Mouse (Mus musculus): ENCODE data around the gene 9230112D13Rik.

9230112D13Rik gene

DNA sequence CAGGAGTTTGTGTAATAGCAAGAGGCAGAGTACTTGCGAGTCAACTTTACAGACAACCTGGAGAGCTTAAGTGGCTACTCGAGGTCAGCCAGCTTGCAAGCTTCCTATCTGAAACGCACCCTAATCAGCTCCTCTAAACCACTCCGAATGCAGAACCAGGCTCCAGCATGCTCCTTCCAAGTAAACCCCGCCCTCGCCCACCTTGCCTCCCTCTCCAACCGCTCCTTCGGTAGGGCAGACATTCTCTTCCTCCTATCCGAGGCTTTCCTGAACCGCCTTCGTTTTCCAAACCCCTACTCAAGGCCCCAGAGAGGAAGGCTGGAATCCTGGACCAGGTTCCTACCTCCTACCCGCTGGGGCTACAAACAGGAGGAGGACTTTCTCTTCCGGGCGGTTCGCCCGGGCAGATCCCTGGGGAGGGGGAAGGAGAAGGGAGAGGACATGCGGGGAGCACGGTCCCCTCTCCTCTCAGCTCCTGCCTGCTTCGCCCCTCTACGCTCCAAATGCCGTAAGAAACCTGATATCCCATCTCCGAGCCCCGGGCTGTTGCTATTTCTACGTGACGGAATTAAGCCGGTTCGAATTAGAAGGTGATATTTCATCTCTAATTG, 25.9 kb upstream of the 9230112D13Rik start:
- in situ Hi-C loops (cut with MboI; ENCODE audit: low pct_unique_long_range_greater_than_20kb in 1 of 2, low sequenced_read_pairs in 2 of 2, unreplicated experiment in 1 of 2), result loop anchor here in 1 of 2 experiments (5.0 kb wide), 1 partner anchor 46 kb away; the partner anchor contains the start of gene Bmpr1a

DNA sequence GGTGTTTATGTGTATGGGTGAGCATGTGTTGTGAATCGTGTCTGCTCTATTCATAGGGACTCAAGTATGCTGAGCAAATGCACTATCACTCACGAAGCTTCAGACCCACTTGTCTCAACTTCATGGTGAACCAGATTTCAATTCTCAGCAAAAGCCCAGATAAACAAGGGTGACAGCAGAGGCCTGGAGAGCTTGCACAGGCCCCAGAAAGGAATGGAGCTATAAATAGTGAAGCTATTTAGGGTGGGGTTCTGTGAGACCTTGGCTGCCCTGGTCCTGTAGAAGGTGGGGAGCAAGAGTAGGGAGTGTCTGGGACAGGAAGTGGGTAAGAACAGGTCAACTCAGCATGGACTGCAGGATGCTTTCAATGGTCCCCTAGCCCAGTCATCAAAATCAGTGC, 21.9 kb upstream of the 9230112D13Rik start:
- in situ Hi-C loops (cut with MboI; ENCODE audit: low pct_unique_long_range_greater_than_20kb in 1 of 2, low sequenced_read_pairs in 2 of 2, unreplicated experiment in 1 of 2), result no loop called here

DNA sequence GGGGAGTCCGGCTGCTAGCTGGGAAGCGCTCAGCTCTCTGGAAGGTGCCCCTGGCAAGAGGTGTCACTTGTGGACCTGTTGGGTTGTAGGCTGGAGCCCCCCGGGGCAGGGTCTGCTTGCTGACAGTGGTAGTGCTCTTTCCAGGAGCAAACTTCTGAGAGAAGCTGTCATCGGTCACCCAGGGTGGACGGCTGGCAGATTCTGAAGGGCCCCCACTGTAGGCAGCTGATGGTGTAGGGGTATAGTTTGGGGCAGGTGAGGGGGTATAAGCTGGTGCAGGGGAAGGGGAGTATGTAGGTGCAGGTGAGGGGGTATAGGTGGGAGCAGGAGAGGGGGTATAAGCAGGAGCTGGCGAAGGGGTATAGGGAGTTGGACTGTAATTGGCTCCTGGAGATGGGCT, 21.4 kb upstream of the 9230112D13Rik start:
- in situ Hi-C loops (cut with MboI; ENCODE audit: low pct_unique_long_range_greater_than_20kb in 1 of 2, low sequenced_read_pairs in 2 of 2, unreplicated experiment in 1 of 2), result no loop called here

DNA sequence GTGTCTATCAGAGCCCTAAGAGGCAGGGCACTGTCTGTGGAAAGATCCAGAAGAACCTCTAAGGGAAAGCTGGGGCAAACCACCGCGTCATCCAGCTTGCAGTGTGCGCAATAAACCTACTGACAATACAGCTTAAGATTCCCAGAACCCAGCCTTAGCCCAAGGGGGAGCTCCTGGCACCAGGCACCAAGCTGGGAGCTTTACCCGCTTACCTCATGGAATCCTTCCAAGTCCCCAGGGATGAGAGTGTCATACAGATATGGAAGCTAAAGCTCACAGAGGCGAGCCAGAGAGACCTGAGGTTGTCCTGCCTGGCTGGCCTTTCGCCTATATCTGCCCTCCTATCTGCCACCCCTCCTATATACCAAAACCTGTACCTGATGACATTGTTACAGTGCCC, 21.0 kb upstream of the 9230112D13Rik start:
- in situ Hi-C loops (cut with MboI; ENCODE audit: low pct_unique_long_range_greater_than_20kb in 1 of 2, low sequenced_read_pairs in 2 of 2, unreplicated experiment in 1 of 2), result no loop called here

DNA sequence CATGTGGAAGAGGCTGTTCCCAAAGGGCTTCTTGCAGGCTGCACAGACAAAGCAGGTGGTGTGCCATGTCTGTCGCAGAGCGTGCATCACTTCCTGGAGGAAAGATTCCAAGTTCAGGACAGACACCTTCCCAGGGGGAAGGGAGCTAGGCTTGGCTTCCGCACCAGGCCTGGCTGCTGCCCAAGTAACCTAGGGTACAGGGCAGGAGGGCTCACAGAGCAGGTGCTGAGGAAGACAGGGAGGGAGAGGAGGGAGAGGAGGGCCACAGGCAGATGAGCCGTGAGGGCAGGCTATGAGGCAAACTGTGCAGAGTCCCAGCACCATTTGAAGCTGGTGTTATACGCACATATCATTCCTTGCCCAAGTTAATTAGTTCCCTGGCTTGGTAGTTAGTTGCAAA, 19.3 kb upstream of the 9230112D13Rik start:
- in situ Hi-C loops (cut with MboI; ENCODE audit: low pct_unique_long_range_greater_than_20kb in 1 of 2, low sequenced_read_pairs in 2 of 2, unreplicated experiment in 1 of 2), result no loop called here

DNA sequence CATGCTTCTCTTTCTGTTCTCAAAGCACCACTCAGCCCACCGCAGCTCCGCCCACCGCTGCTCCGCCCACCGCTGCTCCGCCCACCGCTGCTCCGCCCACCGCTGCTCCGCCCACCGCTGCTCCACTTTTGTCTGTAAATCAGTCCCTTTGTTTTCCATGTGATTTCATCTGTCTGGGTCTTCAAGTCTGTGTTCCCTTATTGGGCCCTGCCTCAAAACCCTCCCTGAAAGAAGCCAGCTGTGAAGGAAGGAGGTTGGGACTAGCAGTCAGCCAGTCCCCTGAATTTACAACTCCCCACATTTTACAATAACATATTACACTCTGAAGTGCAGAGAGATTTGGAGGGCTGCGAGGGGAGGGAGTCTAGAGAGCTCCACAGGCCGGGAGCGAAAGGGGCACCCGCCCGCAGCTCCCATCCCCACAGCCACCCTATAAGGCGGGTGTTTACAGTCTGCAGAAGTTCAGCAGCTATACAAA, 18.1 kb upstream of the 9230112D13Rik start:
- in situ Hi-C loops (cut with MboI; ENCODE audit: low pct_unique_long_range_greater_than_20kb in 1 of 2, low sequenced_read_pairs in 2 of 2, unreplicated experiment in 1 of 2), result no loop called here

DNA sequence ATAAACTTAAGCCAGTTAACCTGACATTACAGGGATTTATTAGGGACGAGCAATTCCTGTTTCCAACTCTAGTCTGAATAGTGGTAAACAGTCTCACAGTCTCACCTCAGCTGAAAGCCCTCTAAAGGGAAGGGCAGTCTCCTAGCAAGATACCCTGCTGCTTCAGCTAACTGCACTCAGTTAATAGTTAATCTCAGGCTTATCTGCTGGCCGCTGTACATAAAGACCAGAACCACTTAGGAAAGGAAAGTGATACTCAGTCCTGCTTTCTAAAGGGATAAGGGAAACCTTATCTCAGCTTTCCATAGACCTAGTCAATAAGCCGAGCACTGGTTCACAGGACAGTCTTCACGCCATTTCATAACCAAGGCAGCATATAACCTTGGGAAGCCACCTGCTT, 13.3 kb upstream of the 9230112D13Rik start:
- in situ Hi-C loops (cut with MboI; ENCODE audit: low pct_unique_long_range_greater_than_20kb in 1 of 2, low sequenced_read_pairs in 2 of 2, unreplicated experiment in 1 of 2), result no loop called here

DNA sequence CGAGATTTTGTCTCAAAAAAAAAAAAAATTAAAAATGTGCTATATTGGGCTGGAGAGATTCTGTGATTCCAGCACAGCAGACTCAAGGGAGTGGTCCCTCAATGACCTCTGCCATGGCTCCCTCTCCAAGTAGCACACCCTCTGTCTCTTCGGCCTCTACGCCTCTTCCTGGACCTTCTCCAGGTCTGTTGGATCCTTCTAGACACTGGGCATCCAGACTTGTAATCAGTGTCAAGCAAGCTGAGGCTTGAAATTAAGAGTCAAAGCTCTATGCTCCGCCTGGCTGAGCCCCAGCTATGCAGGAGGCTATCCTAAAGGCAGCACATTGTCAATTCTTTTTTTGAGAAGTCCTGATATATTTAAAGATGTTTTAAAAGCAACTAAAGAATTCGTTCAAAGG, 10.9 kb upstream of the 9230112D13Rik start:
- in situ Hi-C loops (cut with MboI; ENCODE audit: low pct_unique_long_range_greater_than_20kb in 1 of 2, low sequenced_read_pairs in 2 of 2, unreplicated experiment in 1 of 2), result no loop called here

DNA sequence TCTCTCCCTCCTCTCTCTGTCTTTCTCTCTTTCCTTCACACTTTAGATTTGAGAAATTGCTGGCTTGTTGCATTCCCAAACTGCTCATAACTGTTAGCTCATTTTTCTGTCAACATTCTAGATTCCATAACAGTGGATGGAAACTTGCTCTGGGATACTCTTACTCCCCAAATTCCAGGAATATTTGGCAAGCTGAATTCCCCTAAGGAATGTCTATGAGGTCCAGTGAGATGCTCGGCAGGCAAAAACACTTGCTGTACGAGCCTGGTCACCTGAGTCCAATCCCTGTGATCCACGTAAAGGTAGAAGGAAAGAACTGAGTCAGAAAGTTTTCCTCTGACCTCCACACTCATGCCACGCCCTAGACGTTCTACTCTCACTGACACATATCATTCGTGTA, 9.9 kb upstream of the 9230112D13Rik start:
- in situ Hi-C loops (cut with MboI; ENCODE audit: low pct_unique_long_range_greater_than_20kb in 1 of 2, low sequenced_read_pairs in 2 of 2, unreplicated experiment in 1 of 2), result no loop called here

DNA sequence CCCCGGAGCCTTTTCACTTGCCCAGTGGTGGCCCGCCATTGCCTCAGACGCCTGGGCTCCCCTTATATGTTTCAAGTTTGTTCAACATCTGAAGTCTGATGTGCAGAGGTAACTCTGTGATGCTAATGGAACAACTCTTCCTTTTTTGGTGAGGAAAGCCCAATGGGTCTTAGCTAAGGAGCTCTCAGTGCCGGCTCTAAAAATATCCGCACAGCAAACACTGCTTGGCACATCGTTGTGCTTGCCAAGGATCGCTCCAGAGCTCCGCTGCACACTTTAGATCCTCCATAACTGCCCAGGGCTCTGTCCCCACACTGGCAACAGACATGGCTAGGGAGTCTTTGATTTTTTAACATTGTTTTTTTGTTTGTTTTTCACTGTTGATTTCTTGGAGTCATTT, 6.2 kb upstream of the 9230112D13Rik start:
- in situ Hi-C loops (cut with MboI; ENCODE audit: low pct_unique_long_range_greater_than_20kb in 1 of 2, low sequenced_read_pairs in 2 of 2, unreplicated experiment in 1 of 2), result no loop called here

DNA sequence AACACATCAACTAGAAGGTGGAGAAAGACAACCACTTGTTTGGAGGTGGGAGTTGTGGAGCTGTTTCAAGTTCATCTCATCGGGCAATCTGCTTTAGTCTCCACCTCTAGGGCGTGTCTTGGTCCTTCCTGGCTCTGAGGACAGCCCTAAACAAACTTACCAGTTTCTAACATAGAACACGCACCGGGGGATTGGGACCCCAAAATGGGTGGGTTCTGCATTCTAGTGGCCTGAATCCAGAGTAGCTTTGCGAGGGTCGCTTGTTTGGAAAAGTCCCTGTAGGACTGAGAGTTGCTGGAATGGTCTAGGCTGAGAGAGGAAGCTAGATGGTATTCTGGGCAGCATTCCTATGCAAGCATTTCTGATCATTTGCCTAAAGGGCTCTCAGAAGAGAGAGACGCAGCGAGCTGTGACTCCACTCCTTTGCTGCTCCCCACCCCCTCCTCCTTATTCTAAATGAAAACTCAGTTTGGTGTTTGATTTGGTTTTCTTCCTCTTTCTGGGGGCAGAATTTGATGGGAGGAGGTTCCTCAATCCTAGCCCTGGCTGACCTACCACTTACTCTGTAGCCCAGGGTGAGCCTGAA, 4.5 kb downstream of the 9230112D13Rik start:
- in situ Hi-C loops (cut with MboI; ENCODE audit: low pct_unique_long_range_greater_than_20kb in 1 of 2, low sequenced_read_pairs in 2 of 2, unreplicated experiment in 1 of 2), result no loop called here

DNA sequence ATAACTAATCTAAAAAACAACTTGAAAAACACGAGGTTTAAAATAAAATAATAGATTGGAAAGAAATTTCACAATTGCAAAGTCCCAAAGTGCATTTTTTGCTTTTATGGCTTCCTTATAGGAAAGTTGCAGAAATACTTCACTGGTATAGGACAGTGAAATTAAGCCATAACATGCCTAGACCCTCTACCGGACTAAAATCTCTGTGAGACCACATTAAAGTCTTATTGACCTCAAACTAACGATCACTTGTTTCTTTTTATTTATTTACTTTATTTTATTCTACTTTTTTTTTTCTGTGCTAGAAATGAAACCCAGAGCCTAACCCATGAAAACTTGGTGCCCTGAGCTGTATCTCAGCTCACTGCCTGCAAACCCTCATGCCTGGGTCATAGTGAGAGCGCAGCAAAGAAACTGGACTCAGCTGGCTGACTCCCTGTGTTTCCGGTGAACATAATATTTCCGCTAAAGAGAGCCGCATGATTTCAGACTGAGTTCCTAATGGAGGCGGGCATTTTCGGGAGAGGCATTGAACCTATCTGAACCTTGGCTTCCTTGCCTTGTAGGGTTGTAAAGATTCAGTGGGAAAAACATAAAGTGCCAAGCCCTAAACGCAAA, 5.5 kb downstream of the 9230112D13Rik start:
- in situ Hi-C loops (cut with MboI; ENCODE audit: low pct_unique_long_range_greater_than_20kb in 1 of 2, low sequenced_read_pairs in 2 of 2, unreplicated experiment in 1 of 2), result no loop called here

DNA sequence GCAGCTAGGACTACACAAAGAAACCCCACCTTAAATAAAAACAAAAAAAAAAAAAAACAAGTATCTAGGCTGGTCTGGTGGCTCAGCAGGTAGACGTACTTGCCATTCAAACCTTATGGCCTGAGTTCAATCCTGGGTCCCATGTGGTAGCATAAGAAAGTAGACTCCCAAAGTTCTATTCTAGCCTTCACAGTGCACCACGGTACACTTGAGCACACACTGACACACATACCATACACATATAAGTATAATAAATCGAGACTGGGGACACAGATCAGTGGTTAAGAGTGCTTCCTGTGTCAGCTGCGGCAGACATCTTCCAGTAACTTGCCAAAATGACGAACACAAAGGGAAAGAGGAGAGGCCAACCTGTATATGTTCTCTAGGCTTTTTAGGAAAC, 6.7 kb downstream of the 9230112D13Rik start:
- in situ Hi-C loops (cut with MboI; ENCODE audit: low pct_unique_long_range_greater_than_20kb in 1 of 2, low sequenced_read_pairs in 2 of 2, unreplicated experiment in 1 of 2), result no loop called here

DNA sequence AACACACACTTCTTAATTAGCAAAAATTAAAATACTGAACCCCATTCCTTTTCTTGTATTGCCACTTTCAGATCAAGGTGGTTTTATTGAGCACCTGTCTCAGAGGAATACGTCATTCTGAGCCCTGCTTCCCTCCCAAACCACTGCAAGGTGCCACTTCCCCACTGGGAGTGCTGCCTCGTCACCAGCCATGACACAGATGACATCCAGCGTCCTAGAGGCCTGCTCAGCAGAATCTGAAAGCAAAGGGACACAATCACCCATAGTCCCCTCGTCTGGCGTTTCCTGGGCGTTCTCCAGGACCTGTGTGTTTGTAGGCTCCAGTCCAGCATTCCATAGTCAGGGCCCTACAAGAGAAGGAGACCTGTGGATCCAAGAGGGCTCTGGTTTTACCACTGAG, 8.5 kb downstream of the 9230112D13Rik start:
- in situ Hi-C loops (cut with MboI; ENCODE audit: low pct_unique_long_range_greater_than_20kb in 1 of 2, low sequenced_read_pairs in 2 of 2, unreplicated experiment in 1 of 2), result no loop called here

DNA sequence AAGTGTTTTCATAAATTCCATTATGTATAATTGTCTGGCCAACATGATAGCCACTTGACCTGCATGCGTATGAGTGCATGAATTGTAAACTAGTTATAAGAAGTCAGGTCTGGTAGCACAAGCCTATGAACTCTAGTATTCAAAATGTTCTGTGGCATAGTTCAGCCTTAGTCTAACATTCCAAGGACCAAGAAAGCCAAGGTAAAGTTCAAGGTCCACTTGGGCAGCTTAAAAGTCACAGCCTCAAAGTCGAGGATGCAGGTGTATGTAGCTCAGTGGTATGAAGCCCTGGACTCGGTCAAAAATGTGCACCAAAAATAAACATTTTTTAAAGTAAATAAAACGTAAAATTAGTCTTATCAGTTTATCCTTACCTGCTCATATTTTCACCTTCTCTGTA, 10.0 kb downstream of the 9230112D13Rik start:
- in situ Hi-C loops (cut with MboI; ENCODE audit: low pct_unique_long_range_greater_than_20kb in 1 of 2, low sequenced_read_pairs in 2 of 2, unreplicated experiment in 1 of 2), result no loop called here

DNA sequence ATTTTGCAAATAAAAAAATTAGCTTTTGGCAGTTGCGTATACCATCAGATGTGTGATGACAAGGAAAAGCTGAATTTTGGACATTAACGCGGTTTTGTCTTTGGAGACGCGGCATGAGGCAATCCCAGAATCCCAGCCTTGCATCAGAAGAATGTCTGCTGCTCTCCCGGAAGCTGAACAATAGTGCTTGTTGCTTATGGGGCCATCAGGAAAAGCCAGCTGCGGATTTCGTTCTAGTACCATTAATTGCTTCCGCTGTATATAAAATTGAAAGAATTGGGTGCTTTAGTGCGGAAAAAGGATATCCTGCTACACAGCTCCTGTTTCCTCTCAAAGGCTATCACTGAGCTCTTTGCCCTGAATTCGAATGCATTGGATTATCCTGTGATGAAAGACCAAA, 10.7 kb downstream of the 9230112D13Rik start:
- in situ Hi-C loops (cut with MboI; ENCODE audit: low pct_unique_long_range_greater_than_20kb in 1 of 2, low sequenced_read_pairs in 2 of 2, unreplicated experiment in 1 of 2), result no loop called here

DNA sequence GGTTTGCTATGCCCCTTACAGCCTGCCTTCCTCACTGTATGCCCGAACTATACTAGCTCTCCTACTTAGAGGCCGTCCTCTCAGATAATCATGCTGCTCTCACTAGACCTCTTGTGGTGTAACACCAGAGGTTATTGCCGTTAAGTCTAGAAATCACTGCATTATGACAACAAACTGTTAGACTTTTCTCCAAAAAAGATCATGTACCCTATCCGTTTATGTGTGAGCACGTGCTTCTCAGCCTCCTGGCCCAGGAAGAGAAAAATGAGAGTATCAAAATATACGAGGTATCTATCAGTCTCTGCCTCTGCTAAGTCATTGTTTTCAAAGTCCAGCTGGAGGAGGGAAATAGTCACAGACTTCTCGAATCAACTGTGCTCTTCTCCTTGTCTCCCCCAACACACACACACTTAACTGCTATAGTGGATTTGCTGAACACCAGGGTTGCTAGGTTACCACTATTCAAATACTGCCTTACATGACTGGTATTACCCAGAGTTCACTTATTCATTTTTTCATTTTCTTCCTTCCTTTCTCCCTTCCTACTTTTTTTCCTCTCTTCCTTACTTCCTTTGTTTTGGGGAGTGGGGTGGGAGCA, 13.7 kb downstream of the 9230112D13Rik start:
- in situ Hi-C loops (cut with MboI; ENCODE audit: low pct_unique_long_range_greater_than_20kb in 1 of 2, low sequenced_read_pairs in 2 of 2, unreplicated experiment in 1 of 2), result no loop called here

DNA sequence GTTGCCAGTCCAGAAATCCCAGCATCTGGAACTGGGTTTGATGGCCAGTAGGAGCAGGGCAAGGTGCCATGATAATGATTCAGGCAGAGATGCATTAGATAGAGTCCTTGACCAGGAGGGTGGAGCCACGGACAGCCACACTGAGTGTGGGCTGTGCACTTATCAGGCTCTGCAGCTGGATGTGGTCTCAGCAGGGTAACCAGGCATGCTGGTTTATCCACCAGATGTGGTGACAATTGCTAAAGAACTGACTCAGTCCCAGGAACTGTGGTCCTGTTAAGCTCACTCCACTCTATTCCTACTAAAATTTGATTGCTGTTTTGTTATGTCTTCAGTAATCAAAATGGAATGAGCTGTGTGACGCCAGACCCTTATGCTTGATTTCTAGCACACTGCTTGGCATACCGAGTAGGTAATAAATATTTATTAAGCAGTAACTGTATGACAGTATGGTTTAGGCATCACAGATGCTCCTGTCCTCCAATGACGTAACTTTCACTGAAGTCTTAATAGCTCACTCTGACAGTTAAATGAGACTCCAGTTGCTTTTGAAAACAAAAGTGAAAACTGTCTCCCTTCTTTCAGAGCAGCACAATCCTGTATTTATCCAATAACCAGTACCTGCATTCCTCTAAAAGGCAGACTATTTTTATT, 14.3 kb downstream of the 9230112D13Rik start:
- in situ Hi-C loops (cut with MboI; ENCODE audit: low pct_unique_long_range_greater_than_20kb in 1 of 2, low sequenced_read_pairs in 2 of 2, unreplicated experiment in 1 of 2), result no loop called here

DNA sequence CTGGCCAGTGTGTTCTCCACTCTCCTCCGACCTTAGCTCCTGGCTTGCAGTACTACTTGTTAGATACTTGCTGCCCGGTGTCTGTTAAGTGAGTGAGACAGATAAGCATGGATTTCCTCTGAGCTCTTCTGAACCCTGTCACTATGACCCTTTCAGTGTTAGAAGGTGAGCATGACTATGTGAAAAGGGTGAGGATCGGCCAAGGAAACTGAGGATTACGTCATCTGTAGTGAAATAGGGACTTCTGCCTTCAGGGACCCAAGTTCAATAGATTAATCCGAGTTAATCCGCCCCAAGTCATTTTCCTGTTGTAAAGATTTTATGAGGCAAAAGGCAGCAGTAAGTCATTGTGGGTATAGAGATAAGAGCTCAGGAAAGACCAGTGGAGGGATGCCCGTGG, 17.3 kb downstream of the 9230112D13Rik start:
- in situ Hi-C loops (cut with MboI; ENCODE audit: low pct_unique_long_range_greater_than_20kb in 1 of 2, low sequenced_read_pairs in 2 of 2, unreplicated experiment in 1 of 2), result no loop called here
